Mouse (Mus musculus) intestine, postnatal 0 days (tissue): ENCODE results near the gene Ncor1. TPM values are rescaled to one million over a fixed set of nuclear protein-coding genes. Genes with fewer than 3 reads are reported as not detected.

ENCODE experiments used
- ATAC-seq: fragments of 200-750 bp; cut with Nextera tagmentation; 2 replicates; pipeline ENCODE4 v1.8.0; 2017; ENCODE audit warnings: mild to moderate bottlenecking, moderate TSS enrichment, moderate library complexity
- H3K27ac ChIP-seq: fragments of 300-500 bp; sonication (generic); 2 replicates; pipeline ENCODE4 v1.5.1; 2014; ENCODE audit warnings: mild to moderate bottlenecking, low read depth, low read length, moderate library complexity
- H3K27me3 ChIP-seq: fragments of 300-500 bp; sonication (generic); replicated peaks from 2 replicates; pipeline ENCODE4 v1.6.1; 2014; ENCODE audit warnings: low read length, mixed read lengths; ENCODE audit not compliant: control insufficient read depth, insufficient read depth
- H3K36me3 ChIP-seq: fragments of 300-500 bp; sonication (generic); 2 replicates; pipeline ENCODE4 v1.6.1; 2014; ENCODE audit warnings: mild to moderate bottlenecking, moderate library complexity; ENCODE audit not compliant: control insufficient read depth, insufficient read depth
- H3K4me1 ChIP-seq: fragments of 300-500 bp; sonication (generic); replicated peaks from 2 replicates; pipeline ENCODE4 v1.6.1; 2014; ENCODE audit warnings: antibody characterized with exemption, low read length, mixed read lengths; ENCODE audit not compliant: control insufficient read depth, insufficient read depth
- H3K4me2 ChIP-seq: fragments of 300-500 bp; sonication (generic); replicated peaks from 2 replicates; pipeline ENCODE4 v1.6.1; 2014; ENCODE audit warnings: low read depth, mild to moderate bottlenecking, moderate library complexity
- H3K4me3 ChIP-seq: fragments of 300-500 bp; sonication (generic); 2 replicates; pipeline ENCODE4 v1.5.1; 2014; ENCODE audit warnings: low read depth, low read length
- H3K9ac ChIP-seq: fragments of 300-500 bp; sonication (generic); 2 replicates; pipeline ENCODE4 v1.6.1; 2014; ENCODE audit warnings: mild to moderate bottlenecking, low read depth, low read length
- H3K9me3 ChIP-seq: fragments of 300-500 bp; sonication (generic); 2 replicates; pipeline ENCODE4 v1.6.1; 2016; ENCODE audit warnings: mixed run types; ENCODE audit not compliant: control insufficient read depth
- CTCF ChIP-seq: sonication (generic); IDR thresholded peaks from 2 replicates; pipeline ENCODE4 v1.5.1; 2016; ENCODE audit warnings: low read depth, mild to moderate bottlenecking, control low read depth, antibody characterized with exemption, moderate library complexity
- WGBS: fragments of 180-500 bp; shearing (Covaris S2); extraction: QIAGEN DNeasy Blood & Tissue Kit; methylation state at CpG from one replicate; pipeline ENCODE4 v1.1.7; 2014; 5-methylcytosine and 5-hydroxymethylcytosine counted together
- polyA plus RNA-seq: library from polyadenylated mRNA; unstranded; fragments of >200 nt; fragmentation: Nextera tagmentation; extraction: Ambion mirVana; gene quantifications from 2 replicates; pipeline ENCODE4 v1.2.1, GENCODE M21; 2015

Ncor1 gene
- polyA plus RNA-seq, 1 experiment from 2014 or later: 114 TPM

DNA sequence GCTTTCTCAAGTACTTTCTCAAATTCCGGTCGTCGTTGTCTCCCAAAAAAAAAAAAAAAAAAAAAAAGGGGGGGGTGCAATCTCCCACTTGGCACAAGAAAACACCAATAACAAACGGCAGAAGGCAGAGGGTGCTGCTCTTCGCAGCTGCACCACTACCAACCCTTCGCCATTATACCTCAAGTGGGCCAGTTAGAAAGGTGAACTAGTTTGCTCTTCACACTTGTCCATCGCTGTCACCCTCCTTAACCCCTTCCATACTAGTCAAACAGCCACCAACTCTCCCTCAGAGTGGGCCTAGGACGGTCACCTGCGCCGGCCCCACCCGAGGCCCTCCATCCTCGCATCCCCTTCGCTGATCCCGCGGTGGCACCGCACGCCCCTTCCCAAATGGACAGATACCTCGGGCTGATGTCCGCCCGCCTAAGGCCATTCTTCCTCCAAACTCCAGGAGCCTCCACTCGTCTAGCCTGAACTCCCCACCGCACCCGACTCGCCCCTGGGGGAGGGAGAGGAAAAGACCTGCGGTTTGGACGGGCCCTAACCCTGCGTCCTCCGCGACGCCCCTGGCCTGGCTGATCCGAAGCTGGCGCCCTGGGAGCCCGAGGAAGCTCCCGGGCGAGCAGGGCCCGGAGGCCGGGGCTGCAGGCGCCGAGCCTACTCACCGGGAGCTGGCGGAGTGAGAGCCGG lies 1.7 kb downstream of the Ncor1 start:
- peak overlapping the region; percentile 99 for H3K9ac ChIP-seq
- TF ChIP-seq CTCF: peak; percentile 53
- peak overlapping the region; percentile 99 for H3K27ac ChIP-seq
- no peaks in the 10 kb centered on the region for H3K36me3 ChIP-seq
- H3K9me3 ChIP-seq: no peaks in the 10 kb centered on the region
- ATAC-seq: peak; percentile 56
- peak overlapping the region; percentile 96 for H3K4me2 ChIP-seq
- H3K4me1 ChIP-seq: no peaks in the 10 kb centered on the region
- peak overlapping the region; percentile 98 for H3K4me3 ChIP-seq
- H3K27me3 ChIP-seq: no peaks in the 10 kb centered on the region
- under 1% methylated on average over 42 of the region's 42 CpGs for WGBS

DNA sequence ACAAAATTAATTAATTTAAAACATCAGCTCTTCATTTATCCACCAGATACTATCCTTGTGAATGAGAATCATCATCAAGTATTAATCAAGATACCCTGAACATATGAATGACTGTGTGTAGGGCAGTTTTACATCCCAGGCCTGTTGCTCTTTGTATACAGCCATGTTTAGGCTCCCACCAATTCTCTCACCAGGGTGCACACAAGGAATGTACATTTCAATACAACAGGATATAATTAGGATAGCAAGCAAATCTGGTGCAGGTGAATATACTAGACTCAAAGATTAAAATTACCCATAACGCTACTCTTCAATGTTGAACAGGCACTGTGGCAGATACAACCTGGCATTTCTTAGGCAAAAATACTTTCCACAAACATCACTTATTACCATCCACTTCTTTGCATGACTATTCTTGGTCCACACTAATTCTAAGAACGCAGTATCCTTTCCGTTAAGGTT lies 2.3 kb downstream of the Ncor1 start:
- Histone ChIP-seq H3K4me2 (peak overlapping the region; percentile 96), H3K9ac (0 out of 2 replicates have a peak overlapping the region, but pooled peaks have one; percentile 99), H3K27me3 (no peaks in the 10 kb centered on the region), H3K27ac (0 out of 2 replicates have a peak overlapping the region, but pooled peaks have one; percentile 99), H3K36me3 (no peaks in the 10 kb centered on the region), H3K4me1 (no peaks in the 10 kb centered on the region), H3K4me3 (peak overlapping the region; percentile 98), H3K9me3 (no peaks in the 10 kb centered on the region)
- no peak for ATAC-seq
- WGBS: 6% methylated on average over 3 of the region's 3 CpGs
- TF ChIP-seq CTCF: no peak

DNA sequence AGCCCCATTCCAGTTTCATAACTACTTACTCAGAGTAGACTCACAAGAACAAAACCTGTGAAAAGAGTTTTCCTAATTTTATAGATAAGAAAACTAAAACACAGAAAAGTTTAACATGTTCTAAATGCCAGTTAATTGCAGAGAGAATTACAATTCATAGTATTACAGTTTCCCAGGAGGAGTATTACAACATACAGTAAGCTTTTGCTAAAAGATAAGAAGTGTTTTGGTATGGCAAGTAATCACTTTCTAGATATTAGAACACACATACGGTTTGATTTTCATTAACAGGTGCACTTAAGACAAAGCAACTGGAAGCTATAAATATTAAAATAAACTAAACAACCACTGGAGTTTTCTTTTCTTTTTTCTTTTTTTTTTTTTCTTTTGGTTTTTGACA lies 3.1 kb downstream of the Ncor1 start:
- H3K9ac ChIP-seq: no peak overlapping the region
- 23% methylated on average over 1 of the region's 1 CpGs for WGBS
- 0 out of 2 replicates have a peak, but pooled peaks cover 7% of the 10 kb centered on the region for H3K36me3 ChIP-seq
- H3K27ac ChIP-seq: no peak overlapping the region
- no peak for TF ChIP-seq CTCF
- H3K27me3 ChIP-seq: no peaks in the 10 kb centered on the region
- no peak for ATAC-seq
- no peaks in the 10 kb centered on the region for H3K4me1 ChIP-seq
- H3K9me3 ChIP-seq: no peaks in the 10 kb centered on the region
- peak overlapping the region; percentile 96 for H3K4me2 ChIP-seq
- H3K4me3 ChIP-seq: no peak overlapping the region; the same call in 1 of the 2 replicates

DNA sequence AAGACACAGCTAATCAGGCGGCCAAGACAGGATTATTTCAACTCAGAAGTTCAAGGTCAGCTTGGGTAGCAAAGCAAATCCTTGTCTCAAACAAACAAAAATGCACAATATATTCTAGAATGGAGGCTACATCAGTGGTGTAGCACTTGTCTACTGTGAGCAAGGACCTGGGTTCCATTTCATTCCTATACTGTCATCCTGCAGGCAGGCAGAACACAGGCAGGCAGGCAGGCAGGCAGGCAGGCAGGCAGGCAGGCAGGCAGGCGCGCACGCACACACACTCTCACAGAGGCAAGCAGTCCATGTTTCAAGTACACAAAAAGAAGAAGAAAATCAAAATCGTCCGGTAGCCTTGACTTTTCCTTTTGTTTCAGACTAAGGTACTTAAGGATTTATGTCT lies 9.4 kb downstream of the Ncor1 start:
- no peaks in the 10 kb centered on the region for H3K27me3 ChIP-seq
- peaks cover 13% of the 10 kb centered on the region; the same call in 1 of the 2 replicates for H3K36me3 ChIP-seq
- H3K27ac ChIP-seq: no peak overlapping the region
- no peak for TF ChIP-seq CTCF
- WGBS: 86% methylated on average over 6 of the region's 6 CpGs
- H3K4me3 ChIP-seq: no peak overlapping the region
- H3K9me3 ChIP-seq: no peaks in the 10 kb centered on the region
- no peak overlapping the region for H3K4me2 ChIP-seq
- no peak for ATAC-seq
- H3K9ac ChIP-seq: no peak overlapping the region
- no peaks in the 10 kb centered on the region for H3K4me1 ChIP-seq

DNA sequence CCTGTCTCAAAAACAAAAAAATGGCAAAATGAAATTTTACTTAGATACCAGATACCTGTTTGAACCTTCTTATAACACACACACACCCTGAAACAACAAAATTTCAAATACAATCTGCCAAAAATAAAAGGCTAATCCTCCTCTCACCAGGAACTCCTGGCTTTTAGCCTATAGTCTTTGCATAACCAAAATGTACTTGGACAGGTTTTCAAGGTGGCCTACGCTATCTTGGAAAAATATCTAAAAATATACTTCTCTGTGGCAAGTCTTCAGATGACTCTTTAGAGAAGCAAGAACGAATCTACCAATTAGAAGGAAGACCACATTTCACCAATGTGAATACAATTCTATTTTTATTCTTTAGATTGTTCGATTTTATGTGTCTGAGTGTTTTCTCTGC lies 12.5 kb downstream of the Ncor1 start:
- Histone ChIP-seq H3K27me3 (no peaks in the 10 kb centered on the region), H3K4me1 (no peaks in the 10 kb centered on the region), H3K4me2 (no peak overlapping the region), H3K9me3 (no peaks in the 10 kb centered on the region), H3K27ac (no peak overlapping the region), H3K9ac (no peak overlapping the region), H3K4me3 (no peak overlapping the region), H3K36me3 (peaks cover 11% of the 10 kb centered on the region; the same call in 1 of the 2 replicates)
- no peak for TF ChIP-seq CTCF
- no peak for ATAC-seq
- WGBS: 92% methylated on average over 3 of the region's 3 CpGs

DNA sequence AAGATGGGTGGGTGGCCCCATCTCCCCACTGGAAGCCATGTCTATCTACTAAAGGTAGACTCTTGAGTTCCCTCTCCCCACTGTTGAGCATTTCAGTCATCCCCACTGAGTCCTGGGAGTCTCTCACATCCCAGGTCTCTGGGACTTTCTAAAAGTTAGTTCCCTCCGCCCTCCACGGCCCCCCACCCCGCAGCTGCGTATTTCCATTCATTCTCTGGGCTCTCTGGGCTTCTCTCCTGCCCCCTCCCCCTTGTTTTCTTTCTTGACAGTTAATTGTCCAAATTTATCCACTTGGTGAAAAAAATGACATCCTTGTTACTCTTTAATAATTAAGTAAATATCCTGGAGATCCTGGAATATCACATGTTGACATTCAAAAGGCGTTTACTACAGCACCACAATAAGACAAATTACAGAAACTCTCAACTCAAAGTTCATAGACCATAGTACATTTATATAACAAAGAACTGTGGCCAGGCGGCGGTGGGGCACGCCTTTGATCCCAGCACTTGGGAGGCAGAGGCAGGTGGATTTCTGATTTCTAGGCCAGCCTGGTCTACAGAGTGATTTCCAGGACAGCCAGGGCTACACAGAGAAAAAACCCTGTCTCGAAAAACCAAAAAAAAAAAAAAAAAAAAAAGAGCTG lies 17.5 kb downstream of the Ncor1 start:
- Histone ChIP-seq H3K27me3 (no peaks in the 10 kb centered on the region), H3K4me3 (no peak overlapping the region), H3K27ac (no peak overlapping the region), H3K9me3 (no peaks in the 10 kb centered on the region), H3K4me1 (no peaks in the 10 kb centered on the region), H3K9ac (no peak overlapping the region), H3K4me2 (no peak overlapping the region), H3K36me3 (peaks cover 22% of the 10 kb centered on the region)
- WGBS: 85% methylated on average over 9 of the region's 9 CpGs
- ATAC-seq: no peak
- no peak for TF ChIP-seq CTCF
